Mouse (Mus musculus) midbrain, embryonic 14.5 days (tissue): ENCODE measurements at regions not wholly inside any gene's neighbourhood (a gene's known extent, or its start where the extent isn't known, plus 50 kb on each side); places are given as distances from the start of the nearest gene placed in this dataset.

Source experiments
- ATAC-seq: fragments of 200-750 bp; cut with Nextera tagmentation; 2 replicates; pipeline ENCODE4 v1.8.0; 2017; ENCODE audit warnings: moderate number of reproducible peaks, moderate library complexity; ENCODE audit not compliant: low FRiP score, low TSS enrichment
- DNase-seq: peaks from one replicate; pipeline ENCODE4 v3.0.0-alpha.2; 2015
- H3K27ac ChIP-seq: fragments of 300-500 bp; sonication (generic); replicated peaks from 2 replicates; pipeline ENCODE4 v1.5.1; 2014; ENCODE audit warnings: mild to moderate bottlenecking, low read depth, low read length, moderate library complexity
- H3K27me3 ChIP-seq: fragments of 300-500 bp; sonication (generic); 2 replicates; pipeline ENCODE4 v1.6.1; 2014; ENCODE audit warnings: low read length, control low read depth, mixed read lengths; ENCODE audit not compliant: control insufficient read depth, insufficient read depth
- H3K36me3 ChIP-seq: fragments of 300-500 bp; sonication (generic); 2 replicates; pipeline ENCODE4 v1.6.1; 2014; ENCODE audit warnings: low read length, control low read depth; ENCODE audit not compliant: control insufficient read depth, insufficient read depth
- H3K4me1 ChIP-seq: fragments of 300-500 bp; sonication (generic); 2 replicates; pipeline ENCODE4 v1.6.1; 2014; ENCODE audit warnings: mild to moderate bottlenecking, antibody characterized with exemption, low read length, control low read depth; ENCODE audit not compliant: control insufficient read depth, insufficient read depth
- H3K4me2 ChIP-seq: fragments of 300-500 bp; sonication (generic); 2 replicates; pipeline ENCODE4 v1.6.1; 2014; ENCODE audit warnings: mild to moderate bottlenecking, low read length, moderate library complexity
- H3K4me3 ChIP-seq: fragments of 300-500 bp; sonication (generic); replicated peaks from 2 replicates; pipeline ENCODE4 v1.5.1; 2014; ENCODE audit warnings: low read depth, low read length
- H3K9ac ChIP-seq: fragments of 300-500 bp; sonication (generic); replicated peaks from 2 replicates; pipeline ENCODE4 v1.6.1; 2014; ENCODE audit warnings: mild to moderate bottlenecking, low read length, moderate library complexity
- H3K9me3 ChIP-seq: fragments of 300-500 bp; sonication (generic); 2 replicates; pipeline ENCODE4 v1.6.1; 2016; ENCODE audit warnings: low read length, control low read depth, mixed read lengths; ENCODE audit not compliant: control insufficient read depth
- WGBS: fragments of 180-500 bp; shearing (Covaris S2); extraction: QIAGEN DNeasy Blood & Tissue Kit; methylation state at CpG from one replicate; pipeline ENCODE4 v1.1.7; 2014; 5-methylcytosine and 5-hydroxymethylcytosine counted together

DNA sequence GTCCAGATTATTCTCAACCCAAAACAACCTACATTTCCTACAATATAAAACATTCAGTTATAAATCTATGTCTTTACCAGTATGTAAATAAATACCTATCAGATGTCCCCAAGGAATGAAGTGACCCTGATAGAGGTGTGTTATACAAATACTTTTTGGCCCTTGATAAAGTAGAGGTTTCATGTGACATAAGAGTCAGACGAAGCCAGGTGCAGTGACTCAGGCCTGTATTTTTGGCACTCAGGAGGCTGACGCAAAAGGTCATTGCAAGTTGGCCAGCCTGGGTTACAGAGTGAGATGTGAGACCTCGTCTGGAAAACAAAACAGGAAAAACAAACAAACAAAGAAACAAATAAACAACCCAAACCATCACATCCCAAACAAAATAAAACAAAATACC lies 367.4 kb upstream of the Gm10131 start:
- no peaks in the 10 kb centered on the region for H3K9me3 ChIP-seq
- peaks cover 8% of the 10 kb centered on the region for H3K4me1 ChIP-seq
- ATAC-seq (no peak), DNase-seq (no peak)
- H3K4me2 ChIP-seq = no peak overlapping the region
- H3K27me3 ChIP-seq = no peaks in the 10 kb centered on the region
- no peak overlapping the region for H3K4me3 ChIP-seq
- H3K36me3 ChIP-seq = no peaks in the 10 kb centered on the region
- 85% methylated on average over 3 of the region's 3 CpGs for WGBS
- H3K9ac ChIP-seq = no peak overlapping the region
- no peak overlapping the region for H3K27ac ChIP-seq

DNA sequence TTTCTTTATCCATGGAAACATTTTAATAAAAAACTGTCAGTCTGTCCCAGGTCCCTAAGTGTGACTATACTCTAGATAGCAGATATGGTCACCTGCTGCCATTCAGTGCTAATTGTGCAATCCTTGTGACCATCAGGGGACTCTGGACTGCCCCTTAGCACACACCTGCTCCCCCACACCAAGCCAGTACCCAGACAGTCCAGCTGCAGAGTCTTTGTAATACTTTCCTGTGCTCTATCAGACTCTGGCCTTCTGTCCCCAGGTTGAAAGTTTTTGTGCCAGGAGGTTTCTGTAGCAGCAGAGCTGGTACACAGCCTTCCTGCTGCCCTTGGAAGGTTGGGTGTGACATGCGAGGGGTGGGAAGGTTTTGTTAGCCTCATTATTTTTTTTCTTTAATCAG lies 366.9 kb upstream of the Gm10131 start:
- Histone ChIP-seq H3K9me3 (no peaks in the 10 kb centered on the region), H3K4me3 (no peak overlapping the region), H3K9ac (no peak overlapping the region), H3K27me3 (no peaks in the 10 kb centered on the region), H3K4me2 (no peak overlapping the region), H3K36me3 (no peaks in the 10 kb centered on the region), H3K27ac (no peak overlapping the region), H3K4me1 (peaks cover 12% of the 10 kb centered on the region)
- DNase-seq (no peak), ATAC-seq (no peak)
- WGBS = 85% methylated on average over 1 of the region's 1 CpGs

DNA sequence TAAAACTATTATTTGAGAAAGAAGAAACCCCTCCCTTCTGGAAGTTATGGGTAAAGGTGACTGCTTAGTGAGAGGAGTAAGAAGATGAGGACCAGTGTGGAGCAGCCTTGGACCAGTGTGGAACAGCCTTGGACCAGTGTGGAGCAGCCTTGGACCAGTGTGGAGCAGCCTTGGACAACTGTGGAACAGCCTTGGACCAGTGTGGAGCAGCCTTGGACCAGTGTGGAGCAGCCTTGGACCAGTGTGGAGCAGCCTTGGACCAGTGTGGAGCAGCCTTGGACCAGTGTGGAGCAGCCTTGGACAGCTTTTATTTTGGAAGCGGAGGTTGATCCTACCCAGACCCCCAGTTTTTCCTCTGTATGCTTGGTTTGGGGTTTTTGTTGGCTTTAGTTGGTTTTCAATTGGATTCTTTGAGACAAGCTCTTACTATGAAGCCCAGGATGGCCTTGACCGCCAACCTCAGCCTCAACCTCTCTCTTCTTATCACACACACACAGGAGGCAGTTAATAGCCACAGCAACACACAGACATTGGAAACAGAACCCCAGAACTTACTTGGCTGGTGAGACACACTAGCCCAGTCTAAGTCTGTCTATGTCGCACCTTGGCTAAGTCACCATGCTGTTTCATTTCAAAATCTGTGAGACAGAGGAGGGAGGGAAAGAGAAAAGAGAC lies 364.7 kb upstream of the Gm10131 start:
- DNase-seq = no peak
- ATAC-seq = no peak

DNA sequence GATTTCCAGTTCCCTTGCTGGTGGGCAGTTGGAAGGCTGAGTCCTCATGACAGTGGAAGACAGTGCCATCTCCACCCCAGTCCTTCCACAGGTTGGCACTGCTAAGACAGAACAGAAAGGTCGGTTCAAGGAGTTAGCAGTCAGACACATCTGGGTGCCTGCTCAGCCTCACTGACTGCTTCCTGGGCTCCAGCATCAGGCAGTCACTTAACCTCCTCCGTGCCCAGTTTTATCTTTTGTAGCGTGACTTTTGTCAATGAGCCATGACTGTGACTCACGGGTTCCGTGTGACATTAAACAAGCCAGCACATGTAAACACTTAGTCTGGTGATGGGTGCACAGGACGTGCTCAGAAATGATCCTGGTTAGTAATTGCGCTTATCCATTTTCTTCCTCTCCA lies 363.1 kb upstream of the Gm10131 start:
- Histone ChIP-seq H3K36me3 (no peaks in the 10 kb centered on the region), H3K27ac (no peak overlapping the region), H3K4me3 (no peak overlapping the region), H3K9me3 (no peaks in the 10 kb centered on the region), H3K4me2 (no peak overlapping the region), H3K9ac (no peak overlapping the region), H3K4me1 (peaks cover 32% of the 10 kb centered on the region), H3K27me3 (no peaks in the 10 kb centered on the region)
- 82% methylated on average over 7 of the region's 7 CpGs for WGBS
- ATAC-seq = no peak
- DNase-seq = no peak

More for the DNA sequence above, 364.7 kb upstream of the Gm10131 start:
- Histone ChIP-seq H3K36me3 (no peaks in the 10 kb centered on the region), H3K9ac (no peak overlapping the region), H3K4me1 (peaks cover 28% of the 10 kb centered on the region), H3K27me3 (no peaks in the 10 kb centered on the region), H3K4me3 (no peak overlapping the region), H3K27ac (no peak overlapping the region), H3K4me2 (no peak overlapping the region), H3K9me3 (no peaks in the 10 kb centered on the region)
- 96% methylated on average over 3 of the region's 3 CpGs for WGBS

DNA sequence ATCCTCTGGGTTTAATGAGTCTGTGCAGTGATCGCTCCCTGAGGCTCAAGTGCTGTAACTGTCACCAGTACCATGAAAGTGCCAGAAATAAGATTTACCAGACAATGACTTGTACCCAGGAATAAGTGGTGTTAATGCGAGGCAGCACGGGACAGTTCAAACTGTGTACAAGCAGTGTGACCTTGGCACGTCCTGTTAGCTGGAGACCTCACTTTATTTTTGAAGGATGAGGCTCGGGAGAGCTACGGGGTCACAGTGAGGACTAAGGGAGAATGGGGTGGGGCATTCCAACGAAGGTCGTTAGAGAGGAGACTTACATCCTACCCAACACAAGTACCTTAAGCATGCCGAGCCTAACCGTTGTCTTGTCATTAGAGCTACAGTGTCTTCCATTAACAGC lies 362.2 kb upstream of the Gm10131 start:
- Histone ChIP-seq H3K4me1 (peaks cover 32% of the 10 kb centered on the region), H3K9ac (no peak overlapping the region), H3K4me3 (no peak overlapping the region), H3K27ac (no peak overlapping the region), H3K27me3 (no peaks in the 10 kb centered on the region), H3K9me3 (no peaks in the 10 kb centered on the region), H3K36me3 (no peaks in the 10 kb centered on the region), H3K4me2 (no peak overlapping the region)
- ATAC-seq (no peak), DNase-seq (no peak)
- 73% methylated on average over 10 of the region's 10 CpGs for WGBS

DNA sequence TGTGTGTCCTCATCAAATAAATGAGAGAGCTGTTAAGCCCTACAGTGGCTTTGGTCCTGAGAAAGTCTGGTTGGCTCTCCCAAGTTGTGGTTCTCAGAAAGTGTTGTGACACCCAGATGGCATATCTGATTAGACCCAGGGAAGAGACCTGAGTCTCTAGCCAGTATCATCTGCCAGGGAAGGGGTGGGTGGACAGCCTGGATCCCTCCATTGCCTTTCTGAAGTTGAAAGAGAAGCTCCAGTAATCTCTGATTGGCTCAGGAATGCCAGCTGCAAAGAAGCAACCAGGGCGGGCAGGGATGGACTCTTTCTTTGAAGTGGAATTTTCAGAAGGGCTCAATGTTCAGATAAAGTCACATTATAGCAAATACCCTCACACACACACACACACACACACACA lies 361.8 kb upstream of the Gm10131 start:
- Histone ChIP-seq H3K36me3 (no peaks in the 10 kb centered on the region), H3K4me3 (no peak overlapping the region), H3K27ac (peak overlapping the region; percentile 10), H3K27me3 (no peaks in the 10 kb centered on the region), H3K4me2 (peak overlapping the region; percentile 20), H3K9ac (no peak overlapping the region), H3K4me1 (peaks cover 32% of the 10 kb centered on the region), H3K9me3 (no peaks in the 10 kb centered on the region)
- ATAC-seq (no peak), DNase-seq (no peak)
- 52% methylated on average over 1 of the region's 1 CpGs for WGBS

DNA sequence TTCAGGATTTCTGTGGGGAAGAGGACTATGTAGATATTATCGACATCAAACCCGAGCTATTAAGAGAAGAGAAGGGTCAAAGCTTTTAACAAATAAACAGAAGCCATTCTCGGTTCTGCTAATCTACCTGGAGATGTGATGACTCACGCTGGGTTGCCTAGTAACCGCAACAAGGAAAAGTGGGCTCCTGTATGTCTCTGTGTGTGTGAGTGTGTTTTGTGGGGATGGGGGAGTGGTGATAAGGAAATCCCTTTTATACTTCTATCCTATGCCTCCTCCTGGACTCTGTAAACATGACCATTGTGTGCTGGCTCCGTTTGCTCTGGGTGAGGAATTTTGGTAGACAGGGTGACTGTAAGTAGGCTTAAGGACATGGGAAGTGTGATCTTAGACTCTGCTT lies 361.3 kb upstream of the Gm10131 start:
- Histone ChIP-seq H3K27ac (peak overlapping the region; percentile 10), H3K27me3 (no peaks in the 10 kb centered on the region), H3K4me1 (peaks cover 32% of the 10 kb centered on the region), H3K4me2 (peak overlapping the region; percentile 20), H3K9ac (no peak overlapping the region), H3K4me3 (no peak overlapping the region), H3K36me3 (no peaks in the 10 kb centered on the region), H3K9me3 (no peaks in the 10 kb centered on the region)
- ATAC-seq (peak; percentile 58), DNase-seq (peak; percentile 77)
- 17% methylated on average over 6 of the region's 6 CpGs for WGBS

DNA sequence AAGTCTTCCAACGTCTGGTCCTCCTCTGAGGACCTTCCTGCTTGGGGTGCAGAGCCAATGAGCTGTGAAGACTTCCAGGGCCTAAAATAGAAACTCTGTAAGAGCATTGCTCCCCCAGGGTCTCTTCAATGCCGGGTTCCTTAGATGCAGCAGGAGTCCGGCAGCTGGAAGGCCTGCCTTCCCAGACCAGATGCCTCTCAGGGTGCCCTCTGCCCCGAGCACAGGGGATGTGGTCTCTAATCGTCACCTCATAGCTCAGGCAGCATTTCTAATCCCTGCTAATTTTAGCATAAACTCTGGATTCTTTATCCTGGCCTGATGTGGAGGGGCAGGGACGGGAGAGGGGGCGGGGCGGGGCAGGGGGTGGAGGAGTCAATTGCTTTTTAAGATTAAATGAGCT lies 360.9 kb upstream of the Gm10131 start:
- H3K4me2 ChIP-seq = peak overlapping the region; percentile 20
- ATAC-seq = peak; percentile 52; the same call in 1 of the 2 replicates
- peaks cover 32% of the 10 kb centered on the region for H3K4me1 ChIP-seq
- no peaks in the 10 kb centered on the region for H3K9me3 ChIP-seq
- H3K27ac ChIP-seq = peak overlapping the region; percentile 10; the same call in 1 of the 2 replicates
- WGBS = 16% methylated on average over 8 of the region's 8 CpGs
- H3K9ac ChIP-seq = no peak overlapping the region
- H3K4me3 ChIP-seq = no peak overlapping the region
- no peak for DNase-seq
- H3K36me3 ChIP-seq = no peaks in the 10 kb centered on the region
- no peaks in the 10 kb centered on the region for H3K27me3 ChIP-seq

DNA sequence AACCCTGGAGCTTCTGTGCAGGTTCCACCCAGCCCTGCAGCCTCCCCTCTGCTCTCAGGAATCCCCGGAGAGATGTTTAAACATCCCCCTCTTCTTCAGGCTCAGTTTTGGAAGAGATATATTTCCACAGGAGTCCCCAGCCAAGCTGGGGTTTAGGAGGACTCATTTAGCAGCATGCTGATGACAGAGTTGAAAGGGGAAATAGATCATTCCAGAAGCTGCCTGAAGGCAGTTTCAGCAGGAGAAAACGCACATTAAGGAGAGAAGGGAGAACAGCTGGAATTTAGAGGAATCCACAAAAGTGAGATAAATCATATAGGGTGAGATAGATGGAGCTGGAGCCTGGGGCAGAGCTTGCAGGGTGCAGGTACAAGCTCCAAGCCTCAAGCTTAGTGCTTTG lies 357.6 kb upstream of the Gm10131 start:
- H3K9ac ChIP-seq = no peak overlapping the region
- peaks cover 26% of the 10 kb centered on the region for H3K4me1 ChIP-seq
- no peak overlapping the region for H3K4me2 ChIP-seq
- H3K27me3 ChIP-seq = no peaks in the 10 kb centered on the region
- no peak overlapping the region for H3K27ac ChIP-seq
- H3K36me3 ChIP-seq = no peaks in the 10 kb centered on the region
- ATAC-seq (no peak), DNase-seq (no peak)
- no peak overlapping the region for H3K4me3 ChIP-seq
- no peaks in the 10 kb centered on the region; the same call in 1 of the 2 replicates for H3K9me3 ChIP-seq
- WGBS = 68% methylated on average over 2 of the region's 2 CpGs
